Mouse (Mus musculus): Measurements from ENCODE around the gene Lgals9. TPM values are rescaled to one million over a fixed set of nuclear protein-coding genes. Genes with fewer than 3 reads are reported as not detected.
A peak's percentile ranks its signal among the peaks of the same experiment; 100 is the strongest.

The Lgals9 gene
- total RNA-seq, 2 experiments from 2014 or later: 18.7 to 19.8 TPM

- intact Hi-C loops (cut with DNase I; ENCODE audit: low total_unique reads): no loop called here
These were observed 2.7 kb downstream of the Lgals9 start for GRCm38 (mm10) chr11:78982042-78982441.

GRCm38 (mm10) chr11:78980083-78980634 lies 4.6 kb downstream of the Lgals9 start:
- no peak for DNase-seq
- intact Hi-C loops (cut with DNase I; ENCODE audit: low total_unique reads): no loop called here

More at GRCm38 (mm10) chr11:78982042-78982441, 2.7 kb downstream of the Lgals9 start:
- no peak for DNase-seq

GRCm38 (mm10) chr11:78978176-78979019 lies 6.3 kb downstream of the Lgals9 start:
- no peak for DNase-seq
- intact Hi-C loops (cut with DNase I; ENCODE audit: low total_unique reads): no loop called here

- no peak for DNase-seq
- intact Hi-C loops (cut with DNase I; ENCODE audit: low total_unique reads): no loop called here
These were observed 7.8 kb downstream of the Lgals9 start for GRCm38 (mm10) chr11:78976731-78977510.

- intact Hi-C loops (cut with DNase I; ENCODE audit: low total_unique reads): no loop called here
- peak; percentile 68 for DNase-seq
These were observed 11.2 kb downstream of the Lgals9 start for GRCm38 (mm10) chr11:78973381-78974150.

- intact Hi-C loops (cut with DNase I; ENCODE audit: low total_unique reads): no loop called here
- DNase-seq: no peak
These were observed 11.9 kb downstream of the Lgals9 start for GRCm38 (mm10) chr11:78972811-78973351.

GRCm38 (mm10) chr11:78972328-78972727 lies 12.4 kb downstream of the Lgals9 start:
- intact Hi-C loops (cut with DNase I; ENCODE audit: low total_unique reads): no loop called here
- no peak for DNase-seq

GRCm38 (mm10) chr11:78971746-78972145 lies 13.0 kb downstream of the Lgals9 start:
- intact Hi-C loops (cut with DNase I; ENCODE audit: low total_unique reads): no loop called here
- no peak for DNase-seq

- intact Hi-C loops (cut with DNase I; ENCODE audit: low total_unique reads): no loop called here
- no peak for DNase-seq
These were observed 13.7 kb downstream of the Lgals9 start for GRCm38 (mm10) chr11:78971096-78971495.

- intact Hi-C loops (cut with DNase I; ENCODE audit: low total_unique reads): loop anchor here (5.0 kb wide), 2 partner anchors 49 to 244 kb away; no protein-coding TSS in a partner anchor
These were observed 16.6 kb downstream of the Lgals9 start for GRCm38 (mm10) chr11:78968121-78968520.

GRCm38 (mm10) chr11:78967371-78967770 lies 17.4 kb downstream of the Lgals9 start:
- intact Hi-C loops (cut with DNase I; ENCODE audit: low total_unique reads): loop anchor here (5.0 kb wide), 2 partner anchors 50 to 245 kb away; no protein-coding TSS in a partner anchor

More at GRCm38 (mm10) chr11:78968121-78968520, 16.6 kb downstream of the Lgals9 start:
- peak; percentile 3 for DNase-seq

GRCm38 (mm10) chr11:78961221-78961620 lies 23.5 kb downstream of the Lgals9 start:
- intact Hi-C loops (cut with DNase I; ENCODE audit: low total_unique reads): no loop called here

More at GRCm38 (mm10) chr11:78967371-78967770, 17.4 kb downstream of the Lgals9 start:
- peak; percentile 59 for DNase-seq

GRCm38 (mm10) chr11:78959841-78960520 lies 24.8 kb downstream of the Lgals9 start:
- intact Hi-C loops (cut with DNase I; ENCODE audit: low total_unique reads): loop anchor here (5.0 kb wide), 1 partner anchor 118 kb away; no protein-coding TSS in a partner anchor
- no peak for DNase-seq

More at GRCm38 (mm10) chr11:78961221-78961620, 23.5 kb downstream of the Lgals9 start:
- no peak for DNase-seq

GRCm38 (mm10) chr11:78959367-78959766 lies 25.4 kb downstream of the Lgals9 start:
- no peak for DNase-seq
- intact Hi-C loops (cut with DNase I; ENCODE audit: low total_unique reads): loop anchor here (5.0 kb wide), 1 partner anchor 117 kb away; no protein-coding TSS in a partner anchor

GRCm38 (mm10) chr11:78956260-78956659 lies 28.5 kb downstream of the Lgals9 start:
- intact Hi-C loops (cut with DNase I; ENCODE audit: low total_unique reads): loop anchor here (5.0 kb wide), 1 partner anchor 114 kb away; no protein-coding TSS in a partner anchor
- DNase-seq: peak; percentile 69

GRCm38 (mm10) chr11:78952467-78952866 lies 32.3 kb downstream of the Lgals9 start:
- DNase-seq: peak; percentile 36
- intact Hi-C loops (cut with DNase I; ENCODE audit: low total_unique reads): loop anchor here (5.0 kb wide), 1 partner anchor 95 kb away; no protein-coding TSS in a partner anchor

- DNase-seq: no peak
- intact Hi-C loops (cut with DNase I; ENCODE audit: low total_unique reads): loop anchor here (5.0 kb wide), 1 partner anchor 93 kb away; no protein-coding TSS in a partner anchor
These were observed 34.4 kb downstream of the Lgals9 start for GRCm38 (mm10) chr11:78950365-78950764.

- intact Hi-C loops (cut with DNase I; ENCODE audit: low total_unique reads): no loop called here
- DNase-seq: no peak
These were observed 41.7 kb downstream of the Lgals9 start for GRCm38 (mm10) chr11:78943083-78943482.
